11 mouse cellular contexts compared by ENCODE assay signal in the genomic region with DNA sequence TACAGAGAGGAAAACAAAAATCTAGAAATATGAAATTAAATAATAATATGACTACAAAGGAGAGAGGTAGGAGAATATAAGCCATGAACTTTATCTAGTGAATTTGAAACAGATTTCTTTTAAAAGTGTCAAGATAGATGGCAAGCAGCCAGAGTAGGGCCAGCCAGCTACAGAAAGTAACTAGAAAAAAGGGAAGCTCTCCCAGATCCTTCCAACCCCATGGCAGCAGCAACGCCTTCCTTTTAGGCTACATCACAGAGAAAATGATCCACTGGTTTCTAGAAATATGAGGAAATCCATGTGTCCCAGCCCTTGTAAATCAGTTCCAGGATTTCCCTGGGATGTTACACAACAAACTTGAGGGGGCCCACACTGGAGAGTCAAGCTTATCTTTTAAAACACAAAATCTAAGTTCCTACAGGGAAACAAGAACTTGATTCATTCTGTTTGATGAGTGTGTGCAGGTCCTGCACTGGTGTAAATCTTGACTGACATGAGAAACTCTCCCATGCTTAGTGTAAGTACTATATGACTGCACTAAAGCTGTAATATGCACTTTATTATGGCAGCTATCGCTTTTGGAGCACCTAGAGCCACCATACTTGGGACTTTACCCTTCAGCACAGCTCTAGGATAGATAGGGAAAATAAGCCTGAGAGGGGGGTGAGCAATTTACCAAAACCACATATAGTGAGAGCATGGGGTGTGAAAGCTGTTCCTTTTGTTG. TPM values are rescaled to one million over a fixed set of nuclear protein-coding genes. Genes with fewer than 3 reads are reported as not detected.
DNase-seq lines count a peak whose midpoint lies in the region; ATAC-seq lines count a peak whose summit lies in the region.
"Had no signal": no experiment of that assay in that cellular context is flagged by ENCODE, and none has a peak within 500 bp of the region (broad histone marks: within the 10 kb centered on the region; RNA-seq: fewer than 3 reads in every experiment).

No protein-coding gene starts in this region.

- 0 out of 2 replicates have a peak, but pooled peaks cover 2% of the 10 kb centered on the region for H3K4me1 ChIP-seq in heart, embryonic 11.5 days (ENCODE audit: control insufficient read depth, insufficient read depth, low read length)
- peaks cover 16% of the 10 kb centered on the region for H3K4me1 ChIP-seq in embryonic facial prominence, embryonic 15.5 days
- peaks cover 23% of the 10 kb centered on the region for H3K4me1 ChIP-seq in hindbrain, embryonic 14.5 days (replicated peaks; ENCODE audit: control insufficient read depth, insufficient read depth, low read length)
- peaks cover 16% of the 10 kb centered on the region for H3K4me1 ChIP-seq in midbrain, embryonic 12.5 days

- H3K27ac ChIP-seq in heart, embryonic 11.5 days (ENCODE audit: low read depth, low read length) = 0 out of 2 replicates have a peak overlapping the region, but pooled peaks have one; percentile 0
- H3K27ac ChIP-seq in embryonic facial prominence, embryonic 15.5 days (replicated peaks) = no peak overlapping the region; the same call in 1 of the 2 replicates
- no peak overlapping the region for H3K27ac ChIP-seq in hindbrain, embryonic 14.5 days
- no peak overlapping the region for H3K27ac ChIP-seq in midbrain, embryonic 12.5 days (replicated peaks)
- H3K27ac ChIP-seq: heart, adult 2 months; macrophage had no signal

- H3K27me3 ChIP-seq in heart, embryonic 11.5 days (ENCODE audit: control insufficient read depth, insufficient read depth, low read length) = no peaks in the 10 kb centered on the region
- no peaks in the 10 kb centered on the region for H3K27me3 ChIP-seq in embryonic facial prominence, embryonic 15.5 days
- no peaks in the 10 kb centered on the region for H3K27me3 ChIP-seq in hindbrain, embryonic 14.5 days (ENCODE audit: control insufficient read depth, insufficient read depth, low read length)
- no peaks in the 10 kb centered on the region for H3K27me3 ChIP-seq in midbrain, embryonic 12.5 days

- H3K9ac ChIP-seq in heart, embryonic 11.5 days (ENCODE audit: low read depth, low read length) = no peak overlapping the region
- no peak overlapping the region for H3K9ac ChIP-seq in embryonic facial prominence, embryonic 15.5 days
- no peak overlapping the region for H3K9ac ChIP-seq in hindbrain, embryonic 14.5 days
- H3K9ac ChIP-seq in midbrain, embryonic 12.5 days (replicated peaks) = no peak overlapping the region

- ATAC-seq in heart, embryonic 11.5 days (replicated peaks; ENCODE audit: insufficient number of reproducible peaks, low FRiP score, low TSS enrichment) = no peak
- no peak for ATAC-seq in embryonic facial prominence, embryonic 15.5 days (ENCODE audit: insufficient number of reproducible peaks, low FRiP score, low TSS enrichment, low read depth)
- no peak for ATAC-seq in hindbrain, embryonic 14.5 days (ENCODE audit: low FRiP score)
- ATAC-seq in midbrain, embryonic 12.5 days (ENCODE audit: low FRiP score, low read depth) = no peak
- no peak for ATAC-seq in frontal cortex, adult (ENCODE audit: low TSS enrichment)

- no peaks in the 10 kb centered on the region for H3K9me3 ChIP-seq in heart, embryonic 11.5 days (replicated peaks; ENCODE audit: control insufficient read depth, low read length)
- H3K9me3 ChIP-seq in embryonic facial prominence, embryonic 15.5 days (replicated peaks) = no peaks in the 10 kb centered on the region
- H3K9me3 ChIP-seq in hindbrain, embryonic 14.5 days (ENCODE audit: control insufficient read depth, low read length) = no peaks in the 10 kb centered on the region
- H3K9me3 ChIP-seq in midbrain, embryonic 12.5 days = no peaks in the 10 kb centered on the region

- H3K4me2 ChIP-seq in heart, embryonic 11.5 days = 0 out of 2 replicates have a peak overlapping the region, but pooled peaks have one; percentile 35
- peak overlapping the region; percentile 34 for H3K4me2 ChIP-seq in embryonic facial prominence, embryonic 15.5 days (replicated peaks)
- peak overlapping the region; percentile 45 for H3K4me2 ChIP-seq in hindbrain, embryonic 14.5 days (replicated peaks)
- peak overlapping the region; percentile 45 for H3K4me2 ChIP-seq in midbrain, embryonic 12.5 days (replicated peaks)

- DNase-seq in heart, postnatal 14 days = no peak
- DNase-seq in hindbrain, embryonic 14.5 days (ENCODE audit: low spot score) = no peak
- DNase-seq in liver = no peak
- DNase-seq in adrenal gland, adult 2 months = no peak

- intact Hi-C loops in heart, postnatal 14 days (cut with DNase I) = loop anchor here (5.0 kb wide), 2 partner anchors 76 to 156 kb away; a partner anchor contains a TSS

- H3K4me3 ChIP-seq in heart, embryonic 11.5 days (ENCODE audit: low read depth, low read length) = no peak overlapping the region
- no peak overlapping the region; the same call in 1 of the 2 replicates for H3K4me3 ChIP-seq in embryonic facial prominence, embryonic 15.5 days (replicated peaks)
- peak overlapping the region; percentile 19; the same call in 1 of the 2 replicates for H3K4me3 ChIP-seq in hindbrain, embryonic 14.5 days (replicated peaks; ENCODE audit: low read length)
- peak overlapping the region; percentile 17; the same call in 1 of the 2 replicates for H3K4me3 ChIP-seq in midbrain, embryonic 12.5 days
- H3K4me3 ChIP-seq: heart, adult 2 months had no signal

- WGBS in heart, embryonic 11.5 days (ENCODE audit: insufficient replicate concordance) = 85% methylated on average over 2 of the region's 2 CpGs
- 61% methylated on average over 2 of the region's 2 CpGs for WGBS in embryonic facial prominence, embryonic 15.5 days
- WGBS in hindbrain, embryonic 14.5 days = 85% methylated on average over 2 of the region's 2 CpGs
- WGBS in midbrain, embryonic 12.5 days = 89% methylated on average over 2 of the region's 2 CpGs

- H3K36me3 ChIP-seq in heart, embryonic 11.5 days (ENCODE audit: control insufficient read depth, insufficient read depth, low read length) = peaks cover 15% of the 10 kb centered on the region; the same call in 1 of the 2 replicates
- H3K36me3 ChIP-seq in embryonic facial prominence, embryonic 15.5 days = peaks cover 26% of the 10 kb centered on the region
- peaks cover 19% of the 10 kb centered on the region for H3K36me3 ChIP-seq in hindbrain, embryonic 14.5 days (replicated peaks; ENCODE audit: control insufficient read depth, insufficient read depth)
- peaks cover 21% of the 10 kb centered on the region for H3K36me3 ChIP-seq in midbrain, embryonic 12.5 days

RNA-seq across cellular contexts. Expression of a gene that starts 2.8 kb away (rescaled TPM):
- 27.4 and 29.3 TPM in 2 replicates for polyA plus RNA-seq in heart, embryonic 11.5 days (2014; fragmentation: Nextera tagmentation; extraction: Ambion mirVana)
- total RNA-seq in heart, postnatal 14 days (2021) = 10 to 100 TPM; 17.4 TPM
- polyA plus RNA-seq in embryonic facial prominence, embryonic 15.5 days (2015; fragmentation: Nextera tagmentation; extraction: Ambion mirVana) = 31.1 and 32.6 TPM in 2 replicates
- 27.9 and 31.6 TPM in 2 replicates for polyA plus RNA-seq in hindbrain, embryonic 14.5 days (2014; fragmentation: Nextera tagmentation; extraction: Ambion mirVana)
- polyA plus RNA-seq in midbrain, embryonic 12.5 days (2016; fragmentation: Nextera tagmentation; extraction: Ambion mirVana) = 55.4 and 66.0 TPM in 2 replicates
- total RNA-seq in adrenal gland, adult 2 months (2021) = 10 to 100 TPM in 1 of 2 experiments, 1 to 10 TPM in 1; 3.6 to 11.8 TPM
- 5.8 and 8.8 TPM in 2 replicates for polyA plus RNA-seq in adrenal gland, adult 2 months (2012; rRNA removed)

RNA-seq across cellular contexts. Expression of a gene that starts 26.0 kb away (rescaled TPM):
- polyA plus RNA-seq in heart, embryonic 11.5 days (2014; fragmentation: Nextera tagmentation; extraction: Ambion mirVana) = 0.20 and 0.28 TPM in 2 replicates
- total RNA-seq in heart, postnatal 14 days (2021) = not detected
- 0.36 and 0.38 TPM in 2 replicates for polyA plus RNA-seq in embryonic facial prominence, embryonic 15.5 days (2015; fragmentation: Nextera tagmentation; extraction: Ambion mirVana)
- 2.3 and 3.4 TPM in 2 replicates for polyA plus RNA-seq in hindbrain, embryonic 14.5 days (2014; fragmentation: Nextera tagmentation; extraction: Ambion mirVana)
- polyA plus RNA-seq in midbrain, embryonic 12.5 days (2016; fragmentation: Nextera tagmentation; extraction: Ambion mirVana) = 0.51 and 1.4 TPM in 2 replicates
- total RNA-seq in adrenal gland, adult 2 months (2021) = not detected
- polyA plus RNA-seq in adrenal gland, adult 2 months (2012; rRNA removed) = not detected in 2 replicates
- total RNA-seq: CH12.LX; heart, adult 2 months had no signal
- polyA plus RNA-seq: heart, adult 2 months; macrophage had no signal

Comparison
In these comparisons a context has a peak if more than half of its experiments do, and no peak if none do; other contexts are left out.
1. H3K4me3 ChIP-seq: peak in hindbrain, embryonic 14.5 days (single experiment) and midbrain, embryonic 12.5 days (single experiment); none in heart, embryonic 11.5 days (single experiment) and embryonic facial prominence, embryonic 15.5 days (single experiment).
2. Peak in every context shown above with its lines, with median percentiles within 50 percentile points of each other: H3K4me2 ChIP-seq.